Mouse (Mus musculus): ENCODE data around the gene Elmo2. TPM values are rescaled to one million over a fixed set of nuclear protein-coding genes. Genes with fewer than 3 reads are reported as not detected.

Gene Elmo2
- polyA plus RNA-seq, 1 experiment from 2014 or later, result 45.2 TPM

DNA sequence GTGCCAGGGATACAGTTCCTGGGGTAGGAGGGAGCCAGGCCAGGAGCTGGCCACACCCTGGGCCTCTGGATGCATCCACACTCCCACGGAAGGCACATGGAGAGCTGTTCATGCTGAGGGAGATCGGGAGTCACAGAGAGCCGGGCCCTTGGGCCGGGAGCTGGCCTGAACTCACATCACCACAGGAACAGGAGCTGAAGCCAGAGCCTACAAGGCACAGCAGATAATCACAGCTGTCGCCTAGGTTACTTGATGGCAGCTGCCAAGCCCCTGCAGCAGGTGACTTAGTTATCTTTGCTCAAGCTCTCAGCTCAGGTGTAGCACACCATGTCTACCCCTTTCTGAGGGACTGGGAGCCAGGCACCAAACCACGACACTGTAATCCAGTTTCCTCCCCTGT lies 68.0 kb downstream of the Elmo2 start:
- POLR2A ChIA-PET, result interaction anchor here (0.6 kb wide), 1 partner anchor 87 kb away, joined by 3 read pairs; no protein-coding TSS in a partner anchor
- CTCF ChIA-PET, result no interaction called here
- DNase-seq (ENCODE audit: low read depth, low spot score), result no peak
- TF ChIP-seq CTCF (IDR thresholded peaks at IDR 0.05), result no peak
- H3K27me3 ChIP-seq, result peaks cover 42% of the 10 kb centered on the region
- ATAC-seq, result no peak
- in situ Hi-C loops (cut with MboI; ENCODE audit: low pct_unique_long_range_greater_than_20kb), result no loop called here

DNA sequence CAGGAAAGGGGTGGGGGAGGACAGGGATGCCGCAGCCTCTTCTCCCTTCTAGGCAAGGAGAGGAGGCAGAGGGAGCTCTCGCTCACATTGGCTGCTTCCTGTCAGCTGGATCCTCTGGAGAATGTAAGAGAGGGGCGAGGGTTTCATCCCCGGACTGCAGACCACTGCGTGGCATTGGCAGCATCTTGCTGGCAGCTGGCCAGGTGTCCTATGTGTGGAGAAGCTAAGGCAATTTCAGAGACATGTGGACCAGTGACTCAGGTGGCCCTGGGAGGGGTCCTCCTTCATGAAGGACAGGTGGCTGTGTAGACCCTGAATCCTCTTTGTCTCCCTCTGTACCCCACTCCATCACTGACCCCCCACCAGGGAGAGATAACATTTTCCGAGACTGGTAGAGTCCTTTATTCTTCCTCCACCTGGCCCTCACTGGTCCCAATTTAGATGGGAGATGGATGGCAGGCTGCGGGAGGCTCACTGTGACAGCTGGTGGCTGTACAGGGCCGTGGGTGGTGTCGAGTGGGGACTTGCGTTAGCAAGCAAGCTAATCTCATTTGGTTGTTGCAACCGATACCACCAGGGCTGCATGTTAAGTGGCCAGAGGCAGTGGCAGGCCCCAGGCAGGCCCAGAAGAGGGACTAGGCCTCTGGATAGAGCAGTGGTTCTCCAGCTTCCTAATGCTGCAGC lies 69.0 kb downstream of the Elmo2 start:
- ATAC-seq (no peak), DNase-seq (ENCODE audit: low read depth, low spot score) (no peak)
- POLR2A ChIA-PET, result no interaction called here
- TF ChIP-seq CTCF (IDR thresholded peaks at IDR 0.05), result no peak
- peaks cover 48% of the 10 kb centered on the region for H3K27me3 ChIP-seq
- CTCF ChIA-PET, result no interaction called here
- in situ Hi-C loops (cut with MboI; ENCODE audit: low pct_unique_long_range_greater_than_20kb), result no loop called here

DNA sequence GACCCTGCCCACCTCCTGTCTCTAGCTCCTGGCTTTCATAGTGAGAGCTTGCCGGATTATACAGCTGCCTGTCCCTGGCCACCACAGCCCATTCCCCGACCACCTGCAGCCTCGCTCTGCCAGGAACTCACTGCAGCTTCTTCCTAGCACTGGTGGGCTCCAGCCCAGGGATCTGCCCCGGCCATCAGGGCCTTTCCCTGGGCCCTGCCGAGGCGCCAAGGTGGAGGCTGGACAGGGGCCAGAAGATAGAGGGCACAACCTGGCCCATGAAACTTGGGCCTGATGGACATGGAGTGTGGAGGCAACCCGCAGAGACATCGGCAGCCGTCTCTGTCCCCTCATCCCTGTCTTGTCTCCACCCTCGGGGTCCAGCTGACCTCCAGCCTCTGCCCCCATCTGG lies 70.1 kb downstream of the Elmo2 start:
- no peak for TF ChIP-seq CTCF (IDR thresholded peaks at IDR 0.05)
- ChIA-PET CTCF (no interaction called here), POLR2A (no interaction called here)
- in situ Hi-C loops (cut with MboI; ENCODE audit: low pct_unique_long_range_greater_than_20kb), result no loop called here
- peaks cover 47% of the 10 kb centered on the region for H3K27me3 ChIP-seq
- DNase-seq (ENCODE audit: low read depth, low spot score) (no peak), ATAC-seq (no peak)

DNA sequence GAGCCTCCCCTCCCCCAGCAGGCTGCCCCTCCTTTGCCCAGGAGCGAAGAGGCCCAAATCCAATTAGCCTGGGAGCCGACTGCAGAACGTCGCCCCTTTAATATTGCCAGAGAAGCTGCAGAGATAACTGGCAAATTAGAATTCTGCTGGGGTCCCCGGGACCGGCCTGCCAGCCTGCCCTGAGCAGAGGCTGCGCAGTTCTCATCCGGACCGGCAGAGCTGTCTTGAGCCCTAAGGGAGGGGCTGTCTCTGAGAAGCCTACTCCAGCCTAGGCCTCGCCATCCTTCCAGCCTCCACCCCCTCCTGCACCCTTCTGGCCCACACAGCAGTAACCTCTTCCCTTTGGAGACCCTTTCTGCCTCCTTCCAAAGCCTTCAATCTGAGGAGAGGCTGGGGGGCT lies 72.4 kb downstream of the Elmo2 start:
- no peak for DNase-seq (ENCODE audit: low read depth, low spot score)
- H3K27me3 ChIP-seq, result peaks cover 54% of the 10 kb centered on the region
- ChIA-PET POLR2A (no interaction called here), CTCF (no interaction called here)
- TF ChIP-seq CTCF (IDR thresholded peaks at IDR 0.05), result no peak
- ATAC-seq, result no peak
- in situ Hi-C loops (cut with MboI; ENCODE audit: low pct_unique_long_range_greater_than_20kb), result no loop called here

DNA sequence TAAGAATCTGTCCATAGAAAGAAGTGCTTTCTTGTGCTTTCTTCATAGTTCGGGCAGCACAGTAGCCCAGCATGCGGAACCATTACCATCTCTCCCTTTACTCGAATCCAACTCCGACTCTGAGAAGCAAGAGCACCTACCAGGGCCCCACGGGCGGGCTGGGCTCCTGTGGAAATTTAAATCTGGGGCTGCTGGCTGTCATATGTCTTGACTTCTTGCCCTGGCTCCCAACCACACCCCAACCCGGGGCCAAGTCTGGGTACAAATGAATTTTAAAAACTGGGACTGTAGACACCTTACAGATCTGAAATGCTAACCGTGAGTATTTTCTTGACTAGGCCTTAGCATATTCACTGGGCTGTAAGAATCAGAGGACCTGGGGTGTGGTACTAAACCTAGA lies 73.0 kb downstream of the Elmo2 start:
- peaks cover 49% of the 10 kb centered on the region for H3K27me3 ChIP-seq
- ATAC-seq (no peak), DNase-seq (ENCODE audit: low read depth, low spot score) (no peak)
- TF ChIP-seq CTCF (IDR thresholded peaks at IDR 0.05), result no peak
- CTCF ChIA-PET, result no interaction called here
- POLR2A ChIA-PET, result no interaction called here
- in situ Hi-C loops (cut with MboI; ENCODE audit: low pct_unique_long_range_greater_than_20kb), result no loop called here

DNA sequence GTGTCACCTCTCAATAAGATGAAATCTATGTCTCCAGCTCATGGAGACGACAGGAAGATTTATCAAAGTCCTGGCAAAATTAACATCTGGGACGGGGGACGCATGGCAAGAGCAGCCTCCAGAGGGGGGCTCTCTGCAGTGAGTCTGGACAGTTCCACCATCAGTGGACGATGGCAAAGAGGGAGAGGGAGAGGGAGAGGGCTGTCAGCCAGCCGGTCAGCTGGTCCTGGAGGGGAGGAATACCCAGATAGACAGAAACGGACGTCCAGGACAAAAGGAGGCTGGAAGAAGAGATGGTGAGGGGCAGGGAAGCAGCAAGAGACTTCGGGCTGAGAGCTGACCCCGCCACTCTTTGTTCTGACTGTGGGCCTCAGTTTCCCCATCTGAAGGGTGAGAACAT lies 73.5 kb downstream of the Elmo2 start:
- peaks cover 48% of the 10 kb centered on the region for H3K27me3 ChIP-seq
- in situ Hi-C loops (cut with MboI; ENCODE audit: low pct_unique_long_range_greater_than_20kb), result no loop called here
- POLR2A ChIA-PET, result no interaction called here
- no peak for TF ChIP-seq CTCF (IDR thresholded peaks at IDR 0.05)
- ATAC-seq (no peak), DNase-seq (ENCODE audit: low read depth, low spot score) (no peak)
- CTCF ChIA-PET, result no interaction called here

DNA sequence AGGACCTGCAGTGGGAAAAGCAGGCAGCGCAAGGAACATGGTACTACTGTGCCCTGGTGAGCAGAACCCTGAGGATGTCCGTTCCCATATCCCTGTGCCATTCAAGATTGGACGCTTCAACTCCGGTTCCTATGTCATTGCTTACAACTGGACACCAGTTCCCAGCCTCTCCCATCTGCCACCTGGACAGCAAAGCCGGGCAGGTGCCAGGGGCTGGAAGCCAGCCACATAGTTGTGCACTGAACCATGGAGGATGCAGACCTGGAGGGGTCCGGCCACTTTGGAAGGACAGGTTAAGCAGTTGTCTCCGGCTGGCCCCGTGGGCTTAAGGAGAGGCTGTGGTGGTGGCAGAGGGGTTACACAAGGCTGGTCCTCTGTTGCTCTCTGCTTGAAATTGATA lies 73.9 kb downstream of the Elmo2 start:
- CTCF ChIA-PET, result no interaction called here
- H3K27me3 ChIP-seq, result peaks cover 50% of the 10 kb centered on the region
- ATAC-seq, result no peak
- POLR2A ChIA-PET, result no interaction called here
- in situ Hi-C loops (cut with MboI; ENCODE audit: low pct_unique_long_range_greater_than_20kb), result no loop called here
- no peak for TF ChIP-seq CTCF (IDR thresholded peaks at IDR 0.05)
- no peak for DNase-seq (ENCODE audit: low read depth, low spot score)

DNA sequence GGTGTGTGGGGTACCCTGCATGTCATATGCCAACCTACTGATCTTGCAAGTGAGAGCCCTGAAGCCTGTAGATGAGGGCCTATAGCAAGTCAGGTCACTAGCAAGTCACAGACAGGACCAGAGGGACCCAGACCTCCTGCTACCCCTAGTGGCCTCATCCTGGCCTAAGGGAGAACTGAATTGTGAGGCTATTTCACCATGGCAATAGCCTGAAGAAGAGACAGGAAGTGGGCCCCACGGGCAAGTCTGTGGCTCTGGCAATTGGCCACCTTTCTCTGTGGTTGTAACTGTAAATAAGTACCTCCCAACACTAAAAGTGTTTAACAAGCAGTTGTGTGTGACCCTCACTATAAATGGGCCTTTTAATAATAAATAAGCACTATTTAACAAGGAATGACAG lies 75.4 kb downstream of the Elmo2 start:
- POLR2A ChIA-PET, result no interaction called here
- no peak for ATAC-seq

DNA sequence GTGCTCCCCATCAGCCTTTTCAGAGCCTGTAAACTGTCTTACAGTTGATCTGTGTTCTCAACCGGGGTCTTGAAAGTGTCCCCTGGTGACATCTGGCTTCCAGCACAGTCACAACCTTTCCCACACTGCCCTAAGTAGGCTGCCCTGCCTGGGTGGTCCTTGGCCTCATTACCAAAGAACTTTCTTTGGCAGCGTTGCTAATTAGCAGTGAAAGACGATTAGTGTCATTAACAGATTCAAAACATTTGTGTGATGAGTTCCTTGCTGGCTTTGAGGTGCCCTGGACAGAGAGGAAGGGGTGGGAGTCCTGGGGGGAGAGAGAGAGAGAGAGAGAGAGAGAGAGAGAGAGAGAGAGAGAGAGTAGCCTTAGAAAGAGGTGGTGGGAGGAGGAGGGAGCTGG lies 77.3 kb downstream of the Elmo2 start:
- ChIA-PET POLR2A (no interaction called here), CTCF (no interaction called here)
- peaks cover 46% of the 10 kb centered on the region for H3K27me3 ChIP-seq
- in situ Hi-C loops (cut with MboI; ENCODE audit: low pct_unique_long_range_greater_than_20kb), result no loop called here
- ATAC-seq (no peak), DNase-seq (ENCODE audit: low read depth, low spot score) (no peak)
- no peak for TF ChIP-seq CTCF (IDR thresholded peaks at IDR 0.05)

More for the DNA sequence above, 75.4 kb downstream of the Elmo2 start:
- in situ Hi-C loops (cut with MboI; ENCODE audit: low pct_unique_long_range_greater_than_20kb), result no loop called here
- CTCF ChIA-PET, result no interaction called here
- TF ChIP-seq CTCF (IDR thresholded peaks at IDR 0.05), result no peak
- peaks cover 49% of the 10 kb centered on the region for H3K27me3 ChIP-seq
- DNase-seq (ENCODE audit: low read depth, low spot score), result no peak

DNA sequence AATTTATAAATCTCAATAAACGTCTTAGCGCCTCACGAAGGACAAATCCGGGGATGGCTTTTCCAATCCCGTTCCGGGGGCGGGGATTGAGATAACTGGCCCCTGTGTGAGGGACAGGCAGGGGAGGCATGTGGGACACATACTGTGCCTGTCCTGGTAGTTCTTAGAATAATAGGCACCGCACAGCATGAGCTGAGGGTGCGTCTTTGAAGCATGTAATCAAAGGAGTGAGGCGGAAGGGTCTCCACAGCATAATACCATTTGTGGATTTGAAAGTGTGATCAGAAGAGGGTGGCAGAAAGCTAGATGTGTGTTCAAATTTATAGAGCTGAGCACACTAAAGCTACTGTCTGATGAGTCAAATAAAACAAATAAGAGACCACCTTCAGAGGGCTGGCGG lies 79.9 kb downstream of the Elmo2 start:
- in situ Hi-C loops (cut with MboI; ENCODE audit: low pct_unique_long_range_greater_than_20kb), result no loop called here
- no peak for TF ChIP-seq CTCF (IDR thresholded peaks at IDR 0.05)
- DNase-seq (ENCODE audit: low read depth, low spot score), result no peak
- peaks cover 53% of the 10 kb centered on the region for H3K27me3 ChIP-seq
- CTCF ChIA-PET, result no interaction called here
- POLR2A ChIA-PET, result no interaction called here
- no peak for ATAC-seq

DNA sequence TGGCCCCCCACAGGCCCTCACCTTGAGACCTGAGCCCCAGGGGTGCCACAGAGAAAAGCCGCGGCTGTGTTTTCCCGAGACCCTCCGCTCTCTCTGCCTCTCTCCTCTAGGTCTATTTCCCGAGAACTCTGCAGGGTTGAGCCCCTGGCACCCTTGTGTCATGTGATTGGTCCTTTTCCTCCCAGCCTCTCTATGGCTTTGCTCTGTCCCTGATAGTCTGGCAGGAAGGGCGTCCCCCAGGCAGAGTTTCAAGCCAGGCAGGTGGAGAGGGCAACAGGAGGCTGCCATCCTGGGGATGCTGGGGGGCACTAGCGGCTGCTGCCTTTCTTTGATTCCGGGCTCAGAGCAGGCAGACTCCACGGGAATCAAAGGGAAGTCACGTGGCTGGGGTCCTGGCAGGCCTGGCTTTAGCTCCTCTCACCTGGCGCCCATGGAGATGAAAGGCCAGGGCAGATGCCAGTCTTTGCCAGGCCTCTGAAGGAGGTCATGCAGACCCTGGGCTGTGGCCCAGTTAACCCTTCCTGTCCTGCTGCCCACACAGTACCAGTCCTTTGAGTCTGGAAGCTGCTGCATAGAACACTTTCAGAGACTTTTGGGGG lies 83.1 kb downstream of the Elmo2 start:
- no peak for TF ChIP-seq CTCF (IDR thresholded peaks at IDR 0.05)
- ChIA-PET POLR2A (no interaction called here), CTCF (no interaction called here)
- in situ Hi-C loops (cut with MboI; ENCODE audit: low pct_unique_long_range_greater_than_20kb), result no loop called here
- ATAC-seq, result no peak
- H3K27me3 ChIP-seq, result peaks cover 66% of the 10 kb centered on the region
- no peak for DNase-seq (ENCODE audit: low read depth, low spot score)

DNA sequence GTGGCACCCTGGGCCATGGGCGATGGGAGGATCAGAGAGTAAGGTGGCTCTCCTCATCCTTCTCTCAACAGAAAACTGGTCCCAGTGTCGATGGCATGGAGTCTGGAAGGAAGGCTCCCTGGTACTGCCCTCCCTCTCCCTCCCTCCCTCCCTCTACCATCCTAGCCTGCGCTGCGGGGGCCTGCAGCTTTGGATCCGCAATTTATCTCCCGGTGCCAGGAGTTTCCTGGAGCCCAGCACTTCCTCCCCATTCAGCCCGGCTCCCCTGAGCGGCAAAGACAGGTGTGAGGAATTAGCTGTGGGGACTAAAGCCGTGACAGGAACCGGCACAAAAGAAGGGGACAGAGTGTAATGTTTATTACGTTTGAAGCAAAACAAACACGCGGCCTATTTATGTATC lies 83.7 kb downstream of the Elmo2 start:
- peaks cover 69% of the 10 kb centered on the region for H3K27me3 ChIP-seq
- ChIA-PET CTCF (no interaction called here), POLR2A (no interaction called here)
- in situ Hi-C loops (cut with MboI; ENCODE audit: low pct_unique_long_range_greater_than_20kb), result no loop called here
- DNase-seq (ENCODE audit: low read depth, low spot score) (no peak), ATAC-seq (no peak)
- no peak for TF ChIP-seq CTCF (IDR thresholded peaks at IDR 0.05)
